Mouse (Mus musculus): ENCODE measurements around the gene Rnf141. TPM values are rescaled to one million over a fixed set of nuclear protein-coding genes. Genes with fewer than 3 reads are reported as not detected.

Gene Rnf141
- polyA plus RNA-seq, 1 experiment, result 0.21 TPM

DNA sequence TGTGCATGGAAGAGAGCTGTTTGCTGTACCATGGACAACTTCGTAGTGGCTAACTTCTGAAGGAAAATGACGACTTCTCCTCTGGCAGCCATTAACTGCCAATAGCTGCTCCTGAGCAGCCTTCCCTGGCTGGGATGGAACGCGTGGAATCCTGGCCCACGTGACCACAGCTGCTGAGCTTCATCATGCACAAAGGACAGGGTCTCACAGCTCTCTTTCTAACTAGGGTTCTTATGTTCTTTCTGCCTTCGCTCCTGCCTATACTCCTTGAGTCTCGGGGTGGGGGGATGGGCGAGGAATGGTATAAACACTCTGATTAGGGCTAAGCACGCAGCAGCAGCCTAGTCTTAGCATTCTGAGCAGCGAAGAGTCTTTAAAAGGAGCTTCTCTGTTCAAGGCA, 20.8 kb upstream of the Rnf141 start:
- Histone ChIP-seq H3K27me3 (ENCODE audit: control insufficient read depth) (peaks cover 3% of the 10 kb centered on the region; the same call in 1 of the 2 replicates), H3K36me3 (ENCODE audit: control insufficient read depth) (no peaks in the 10 kb centered on the region), H3K9me3 (ENCODE audit: control insufficient read depth, low read length) (no peaks in the 10 kb centered on the region), H3K4me1 (ENCODE audit: control insufficient read depth) (peaks cover 20% of the 10 kb centered on the region), H3K4me3 (replicated peaks) (no peak overlapping the region)
- TF ChIP-seq TAL1 (IDR thresholded peaks at IDR 0.05; ENCODE audit: low read length), result no peak

DNA sequence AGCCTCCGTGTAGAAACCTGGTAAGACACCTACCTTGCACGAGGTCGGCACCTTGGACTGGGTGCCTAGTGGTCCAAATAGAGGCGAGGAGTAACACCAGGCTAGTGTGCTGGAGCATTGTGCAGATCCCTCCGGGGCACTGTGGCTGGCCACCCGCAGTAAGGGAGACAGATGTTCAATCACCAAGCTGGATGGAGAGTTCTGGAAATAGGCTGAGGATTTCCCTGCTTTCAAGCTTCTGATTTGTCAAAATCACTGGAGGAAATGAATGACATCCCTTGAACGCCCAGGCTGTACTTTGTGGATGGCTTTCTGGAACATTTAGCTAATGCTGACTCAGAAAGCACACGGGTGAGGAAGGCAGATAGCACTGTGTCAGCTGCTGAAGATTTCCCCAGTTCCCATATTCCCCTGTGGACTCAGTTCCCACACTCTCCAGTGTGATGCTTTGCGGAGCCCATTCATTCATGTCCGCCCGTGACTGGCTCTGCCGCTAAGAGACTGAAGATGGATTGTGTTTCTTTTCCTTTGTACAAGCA, 18.6 kb upstream of the Rnf141 start, which contains the start of gene Lyve1:
Lyve1 (minus strand) TSS at position 489 of the 539 bp plus-strand sequence.
- no peaks in the 10 kb centered on the region for H3K9me3 ChIP-seq (ENCODE audit: control insufficient read depth, low read length)
- H3K4me3 ChIP-seq (replicated peaks), result no peak within 1 kb of the TSS
- H3K36me3 ChIP-seq (ENCODE audit: control insufficient read depth), result no peaks in the 10 kb centered on the region
- peaks cover 3% of the 10 kb centered on the region; the same call in 1 of the 2 replicates for H3K27me3 ChIP-seq (ENCODE audit: control insufficient read depth)
- H3K4me1 ChIP-seq (ENCODE audit: control insufficient read depth), result peaks cover 26% of the 10 kb centered on the region
- TF ChIP-seq GATA1 (IDR thresholded peaks at IDR 0.05; ENCODE audit: low read length) (no peak), TAL1 (IDR thresholded peaks at IDR 0.05; ENCODE audit: low read length) (no peak)

DNA sequence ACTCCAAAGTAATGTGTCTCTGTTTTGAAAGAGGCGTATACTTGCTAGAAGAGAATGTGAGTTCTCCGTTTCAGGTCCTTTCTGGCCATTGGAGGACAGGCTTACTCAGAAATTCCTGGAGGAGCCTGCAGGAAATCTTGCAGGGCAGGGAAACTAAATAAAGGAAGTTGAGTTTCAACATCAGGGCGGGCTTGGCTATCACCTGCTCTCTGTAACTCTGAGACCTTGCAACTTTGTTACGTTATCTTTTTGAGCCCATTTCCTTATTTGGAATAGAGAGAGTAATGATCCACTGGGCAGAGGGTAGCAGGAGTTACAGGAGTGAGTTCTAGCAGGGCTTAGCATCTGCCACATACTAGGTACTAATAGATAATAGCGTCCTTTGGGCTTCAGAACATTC, 15.9 kb upstream of the Rnf141 start:
- TF ChIP-seq GATA1 (IDR thresholded peaks at IDR 0.05; ENCODE audit: low read length), result no peak
- TF ChIP-seq TAL1 (IDR thresholded peaks at IDR 0.05; ENCODE audit: low read length), result no peak
- Histone ChIP-seq H3K36me3 (ENCODE audit: control insufficient read depth) (no peaks in the 10 kb centered on the region), H3K4me1 (ENCODE audit: control insufficient read depth) (peaks cover 26% of the 10 kb centered on the region), H3K27me3 (ENCODE audit: control insufficient read depth) (peaks cover 3% of the 10 kb centered on the region; the same call in 1 of the 2 replicates), H3K9me3 (ENCODE audit: control insufficient read depth, low read length) (no peaks in the 10 kb centered on the region), H3K4me3 (replicated peaks) (no peak overlapping the region)

DNA sequence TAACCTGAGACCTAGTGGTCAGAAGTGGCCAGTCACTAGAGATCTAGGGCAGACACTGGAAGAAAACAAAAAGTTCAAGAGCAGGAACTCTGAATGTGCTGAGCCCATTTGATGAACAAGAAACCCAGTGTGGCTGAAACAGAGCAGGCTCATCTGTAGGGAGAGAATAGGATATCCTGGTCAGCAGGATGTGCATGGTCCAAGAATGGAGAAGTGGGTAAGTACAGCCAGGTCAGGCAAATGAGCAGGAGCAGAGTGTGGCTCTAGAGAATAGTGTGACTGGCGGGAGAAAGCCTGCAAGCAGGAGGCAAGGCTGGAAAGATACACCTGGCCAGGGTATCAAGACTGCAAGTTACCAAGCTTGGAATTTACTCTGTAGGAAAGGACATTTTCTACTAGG, 11.3 kb upstream of the Rnf141 start:
- H3K4me3 ChIP-seq (replicated peaks), result no peak overlapping the region
- H3K27me3 ChIP-seq (ENCODE audit: control insufficient read depth), result no peaks in the 10 kb centered on the region
- no peaks in the 10 kb centered on the region for H3K36me3 ChIP-seq (ENCODE audit: control insufficient read depth)
- no peaks in the 10 kb centered on the region for H3K9me3 ChIP-seq (ENCODE audit: control insufficient read depth, low read length)
- peaks cover 14% of the 10 kb centered on the region for H3K4me1 ChIP-seq (ENCODE audit: control insufficient read depth)
- no peak for TF ChIP-seq GATA1 (IDR thresholded peaks at IDR 0.05; ENCODE audit: low read length)
- no peak for TF ChIP-seq TAL1 (IDR thresholded peaks at IDR 0.05; ENCODE audit: low read length)

DNA sequence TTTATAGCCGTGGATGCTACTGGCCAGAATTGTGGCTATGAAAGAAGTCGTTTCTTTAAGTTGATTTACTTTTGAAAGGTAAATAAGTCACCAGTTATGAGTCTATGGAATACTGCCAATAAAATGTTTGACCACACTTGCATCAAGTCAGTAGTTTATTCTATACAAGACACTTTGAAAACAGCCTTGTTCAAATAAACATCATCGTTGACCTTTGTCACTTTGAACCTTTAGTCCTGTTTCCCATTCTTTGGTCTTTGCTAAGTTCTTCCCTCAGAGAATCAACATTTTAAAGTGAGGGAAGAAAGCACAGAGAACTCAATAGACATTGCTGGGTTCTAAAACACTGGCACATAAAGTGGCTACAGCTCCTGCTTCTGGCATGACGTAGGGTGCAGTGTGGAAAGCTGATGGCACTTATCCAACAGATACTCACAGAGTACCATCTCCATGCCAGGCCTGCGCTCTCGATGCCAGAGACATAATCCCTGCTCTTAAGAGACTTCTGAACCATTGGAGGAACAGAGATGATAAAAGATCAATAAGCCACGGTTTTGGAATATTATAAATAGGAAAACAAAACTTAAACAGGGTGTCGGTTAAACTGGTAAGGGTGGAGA, 10.8 kb upstream of the Rnf141 start:
- Histone ChIP-seq H3K36me3 (ENCODE audit: control insufficient read depth) (no peaks in the 10 kb centered on the region), H3K4me3 (replicated peaks) (no peak overlapping the region), H3K27me3 (ENCODE audit: control insufficient read depth) (no peaks in the 10 kb centered on the region), H3K9me3 (ENCODE audit: control insufficient read depth, low read length) (no peaks in the 10 kb centered on the region), H3K4me1 (ENCODE audit: control insufficient read depth) (peaks cover 9% of the 10 kb centered on the region)
- TF ChIP-seq TAL1 (IDR thresholded peaks at IDR 0.05; ENCODE audit: low read length) (no peak), GATA1 (IDR thresholded peaks at IDR 0.05; ENCODE audit: low read length) (no peak)

DNA sequence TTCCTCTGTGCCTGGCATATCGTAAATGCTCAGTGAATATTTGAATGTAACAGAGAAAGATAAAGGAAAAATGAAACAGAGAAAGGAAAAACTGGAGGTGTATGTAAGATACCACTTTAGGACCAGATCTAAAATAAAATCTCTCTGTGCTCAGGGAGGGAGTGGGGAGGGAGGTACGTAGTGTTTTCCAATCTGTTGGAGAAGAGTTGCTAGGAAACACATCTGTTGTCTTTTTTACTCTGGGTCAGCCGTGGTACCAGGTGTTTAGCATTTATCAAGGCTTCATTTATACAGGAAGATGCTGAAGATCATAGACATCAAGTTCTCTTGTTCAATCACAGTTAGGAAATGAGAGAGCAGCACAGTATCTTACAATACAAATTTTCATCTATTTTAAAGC, 10.3 kb upstream of the Rnf141 start:
- Histone ChIP-seq H3K36me3 (ENCODE audit: control insufficient read depth) (no peaks in the 10 kb centered on the region), H3K4me3 (replicated peaks) (no peak overlapping the region), H3K27me3 (ENCODE audit: control insufficient read depth) (no peaks in the 10 kb centered on the region), H3K9me3 (ENCODE audit: control insufficient read depth, low read length) (no peaks in the 10 kb centered on the region), H3K4me1 (ENCODE audit: control insufficient read depth) (peaks cover 7% of the 10 kb centered on the region)
- no peak for TF ChIP-seq GATA1 (IDR thresholded peaks at IDR 0.05; ENCODE audit: low read length)

DNA sequence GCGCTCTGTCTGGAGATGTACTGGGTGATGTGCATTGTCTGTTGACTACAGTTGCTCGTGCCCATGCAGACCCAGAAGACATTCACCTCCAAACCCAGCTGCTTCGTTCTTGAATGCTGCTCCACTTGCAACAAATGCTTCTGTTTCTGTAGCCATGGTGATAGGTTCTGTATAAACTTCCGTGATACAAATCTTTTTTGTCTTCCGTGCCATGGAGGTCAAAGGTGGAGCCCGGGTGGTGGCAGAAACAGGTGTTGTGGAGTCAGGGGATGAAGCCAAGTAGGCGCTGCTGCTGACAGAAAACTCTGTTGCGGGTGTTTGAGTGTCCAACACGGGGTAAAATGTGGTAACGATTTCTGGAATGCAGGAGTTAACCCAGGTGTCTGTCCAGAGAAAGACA, 9.4 kb upstream of the Rnf141 start:
- no peaks in the 10 kb centered on the region for H3K9me3 ChIP-seq (ENCODE audit: control insufficient read depth, low read length)
- H3K27me3 ChIP-seq (ENCODE audit: control insufficient read depth), result no peaks in the 10 kb centered on the region
- no peaks in the 10 kb centered on the region for H3K36me3 ChIP-seq (ENCODE audit: control insufficient read depth)
- peaks cover 5% of the 10 kb centered on the region for H3K4me1 ChIP-seq (ENCODE audit: control insufficient read depth)
- no peak for TF ChIP-seq TAL1 (IDR thresholded peaks at IDR 0.05; ENCODE audit: low read length)
- no peak for TF ChIP-seq GATA1 (IDR thresholded peaks at IDR 0.05; ENCODE audit: low read length)
- H3K4me3 ChIP-seq (replicated peaks), result no peak overlapping the region

DNA sequence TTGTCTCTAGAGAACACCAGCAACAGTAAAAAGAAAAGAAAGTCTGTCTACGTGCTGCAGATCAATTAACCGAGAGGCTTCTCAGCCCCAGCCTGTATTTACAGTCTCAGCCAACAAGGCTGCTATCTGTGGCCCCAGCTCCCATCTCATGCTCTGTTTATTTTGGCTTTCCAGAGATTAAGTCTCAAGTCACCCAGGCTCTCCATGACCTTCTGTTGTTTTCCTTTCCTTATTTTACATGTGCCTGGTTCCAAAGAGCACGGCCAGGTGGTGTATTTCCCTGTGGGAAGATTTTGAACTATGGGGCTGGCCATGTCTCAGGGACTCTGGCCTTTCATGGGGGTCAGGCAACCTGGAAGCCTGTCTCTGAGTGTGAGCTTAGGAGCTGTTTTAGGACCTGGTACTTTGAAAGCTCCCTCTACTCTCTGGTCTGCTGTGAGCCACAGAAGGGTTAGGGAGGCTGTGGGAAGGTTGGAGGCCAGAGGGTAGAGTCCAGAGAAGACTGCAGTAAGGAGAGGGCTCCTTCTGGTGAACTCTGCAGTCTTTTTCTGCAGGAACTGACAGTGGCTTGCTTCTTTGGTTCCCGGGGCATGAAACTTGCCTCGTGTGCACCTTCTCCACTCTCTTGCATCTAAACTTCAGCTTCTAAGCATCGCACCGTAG, 7.4 kb upstream of the Rnf141 start:
- no peak overlapping the region for H3K4me3 ChIP-seq (replicated peaks)
- TF ChIP-seq GATA1 (IDR thresholded peaks at IDR 0.05; ENCODE audit: low read length) (no peak), TAL1 (IDR thresholded peaks at IDR 0.05; ENCODE audit: low read length) (no peak)
- H3K27me3 ChIP-seq (ENCODE audit: control insufficient read depth), result no peaks in the 10 kb centered on the region
- peaks cover under 1% of the 10 kb centered on the region; the same call in 1 of the 2 replicates for H3K9me3 ChIP-seq (ENCODE audit: control insufficient read depth, low read length)
- no peaks in the 10 kb centered on the region for H3K36me3 ChIP-seq (ENCODE audit: control insufficient read depth)
- H3K4me1 ChIP-seq (ENCODE audit: control insufficient read depth), result peaks cover 7% of the 10 kb centered on the region

DNA sequence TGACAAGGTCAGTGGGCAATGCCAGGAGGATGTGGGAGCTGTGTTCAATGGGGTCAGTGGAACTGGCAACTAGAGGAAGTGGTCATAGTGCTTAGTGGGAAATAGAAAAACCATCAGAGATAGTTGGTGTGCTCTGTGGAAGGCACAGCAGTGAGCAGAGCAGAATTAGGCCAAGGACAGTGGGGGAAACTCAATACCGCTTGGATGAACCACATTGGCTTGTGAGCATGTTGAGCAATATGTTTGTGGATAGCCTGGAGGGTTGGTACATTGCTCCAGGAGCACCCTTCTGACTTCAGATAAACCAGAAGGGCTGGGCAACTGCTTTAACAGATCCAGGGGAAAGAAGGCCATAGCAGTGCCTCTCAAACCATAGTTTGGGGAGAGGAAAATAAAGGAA, 4.1 kb upstream of the Rnf141 start:
- TF ChIP-seq GATA1 (IDR thresholded peaks at IDR 0.05; ENCODE audit: low read length) (no peak), TAL1 (IDR thresholded peaks at IDR 0.05; ENCODE audit: low read length) (no peak)
- Histone ChIP-seq H3K27me3 (ENCODE audit: control insufficient read depth) (no peaks in the 10 kb centered on the region), H3K36me3 (ENCODE audit: control insufficient read depth) (no peaks in the 10 kb centered on the region), H3K4me1 (ENCODE audit: control insufficient read depth) (peaks cover 25% of the 10 kb centered on the region), H3K4me3 (replicated peaks) (no peak overlapping the region), H3K9me3 (ENCODE audit: control insufficient read depth, low read length) (peaks cover 5% of the 10 kb centered on the region)

Measured in erythroblast, embryonic 14.5 days (primary cell).